Mouse (Mus musculus): ENCODE measurements at regions not wholly inside any gene's neighbourhood (a gene's known extent, or its start where the extent isn't known, plus 50 kb on each side); places are given as distances from the start of the nearest gene placed in this dataset.

GRCm38 (mm10) chr7:40245188-40245587 lies 652.9 kb upstream of the Vstm2b start:
- 85% methylated on average over 8 of the region's 8 CpGs for WGBS
- DNase-seq (ENCODE audit: low read depth, low spot score), result no peak

DNA sequence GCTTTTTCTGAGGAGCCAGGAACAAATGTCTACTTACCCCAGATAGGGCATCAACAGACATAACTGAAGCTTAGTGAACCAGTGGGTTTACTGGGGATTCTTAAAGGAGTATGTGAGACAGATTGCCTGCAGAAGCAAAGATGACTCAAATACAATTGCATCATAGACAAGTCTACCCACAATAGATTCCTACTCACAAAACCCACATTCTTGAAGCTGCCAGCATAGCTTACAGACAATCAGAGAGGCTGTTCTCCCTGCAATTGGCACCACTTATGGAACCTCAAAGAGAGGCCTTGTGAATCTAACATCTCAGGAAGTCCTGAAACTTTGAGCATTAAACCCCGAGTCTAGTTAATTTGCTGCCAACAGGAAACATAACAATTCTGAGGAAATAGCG lies 649.6 kb upstream of the Vstm2b start:
- 75% methylated on average over 2 of the region's 2 CpGs for WGBS
- DNase-seq (ENCODE audit: low read depth, low spot score), result no peak

DNA sequence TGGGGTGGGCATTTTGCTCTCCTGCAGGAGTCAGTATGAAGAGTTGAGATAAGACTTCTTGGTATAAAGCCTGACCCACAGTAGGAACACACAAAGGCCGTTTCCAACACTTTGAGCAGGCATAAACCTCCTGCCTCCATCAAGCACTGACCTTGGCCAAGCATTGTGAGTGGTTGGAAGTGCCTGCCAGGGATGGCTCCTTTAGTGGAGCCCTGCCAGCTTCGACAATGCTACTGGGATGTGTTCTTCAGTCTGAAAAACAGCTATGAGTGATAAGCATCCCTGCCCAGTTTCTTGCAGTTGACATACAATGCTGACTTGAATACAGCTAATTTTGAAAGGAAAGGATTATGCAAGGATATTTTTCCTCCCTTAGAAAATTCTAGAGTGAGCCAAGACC lies 644.6 kb upstream of the Vstm2b start:
- no peak for DNase-seq (ENCODE audit: low read depth, low spot score)
- WGBS, result 34% methylated on average over 2 of the region's 2 CpGs

GRCm38 (mm10) chr7:40257733-40258376 lies 640.3 kb upstream of the Vstm2b start:
- 59% methylated on average over 1 of the region's 1 CpGs for WGBS
- DNase-seq (ENCODE audit: low read depth, low spot score), result no peak

- DNase-seq (ENCODE audit: low read depth, low spot score), result no peak
- 55% methylated on average over 6 of the region's 6 CpGs for WGBS
Observed at GRCm38 (mm10) chr7:40258377-40258739, 639.8 kb upstream of the Vstm2b start.

GRCm38 (mm10) chr7:40273459-40274072 lies 624.6 kb upstream of the Vstm2b start:
- 19% methylated on average over 2 of the region's 2 CpGs for WGBS
- no peak for DNase-seq (ENCODE audit: low read depth, low spot score)

DNA sequence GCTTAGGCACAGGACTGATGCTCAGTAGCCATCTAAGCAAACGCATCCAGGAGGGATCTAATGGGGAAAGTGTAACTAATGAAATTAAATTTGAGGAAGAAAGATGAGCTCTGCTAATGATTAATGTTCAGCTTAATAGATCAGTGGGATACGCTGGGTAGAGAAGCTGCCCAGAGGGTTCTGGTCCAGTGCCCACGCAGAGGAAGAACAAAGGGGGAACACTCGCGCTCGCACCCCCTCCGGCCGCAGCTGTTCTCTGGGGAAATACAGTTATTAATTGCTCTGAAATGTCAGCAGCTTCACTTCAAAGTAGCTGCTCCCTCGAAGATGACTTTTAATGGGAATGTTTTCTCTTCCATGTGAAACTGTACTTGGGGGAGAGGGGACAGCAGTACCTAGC lies 623.0 kb upstream of the Vstm2b start:
- 83% methylated on average over 9 of the region's 9 CpGs for WGBS
- no peak for DNase-seq (ENCODE audit: low read depth, low spot score)

DNA sequence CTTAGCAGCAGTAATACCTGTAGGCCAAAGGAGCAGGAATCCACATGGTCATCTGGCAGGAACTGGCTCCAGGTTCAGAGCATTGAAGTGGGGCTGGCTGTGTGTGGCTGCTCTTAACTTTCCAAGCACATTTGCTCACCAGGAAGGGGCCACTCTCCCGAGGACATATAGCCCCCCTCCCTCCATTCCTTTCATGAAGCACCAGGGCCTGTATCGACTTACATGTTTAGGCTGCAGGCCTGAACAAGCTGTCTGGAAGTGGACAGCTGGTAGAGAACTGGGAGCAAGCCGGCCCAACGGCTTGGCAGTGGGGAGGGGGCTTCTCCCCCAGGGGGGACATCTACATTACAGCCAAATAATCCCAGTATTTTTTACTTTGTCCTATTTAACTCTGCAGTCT lies 622.5 kb upstream of the Vstm2b start:
- WGBS, result 47% methylated on average over 4 of the region's 4 CpGs
- no peak for DNase-seq (ENCODE audit: low read depth, low spot score)

GRCm38 (mm10) chr7:40276116-40276515 lies 622.0 kb upstream of the Vstm2b start:
- 36% methylated on average over 5 of the region's 5 CpGs for WGBS
- DNase-seq (ENCODE audit: low read depth, low spot score), result no peak

- no peak for DNase-seq (ENCODE audit: low read depth, low spot score)
- 80% methylated on average over 3 of the region's 3 CpGs for WGBS
Observed at GRCm38 (mm10) chr7:40290166-40290565, 608.0 kb upstream of the Vstm2b start.

DNA sequence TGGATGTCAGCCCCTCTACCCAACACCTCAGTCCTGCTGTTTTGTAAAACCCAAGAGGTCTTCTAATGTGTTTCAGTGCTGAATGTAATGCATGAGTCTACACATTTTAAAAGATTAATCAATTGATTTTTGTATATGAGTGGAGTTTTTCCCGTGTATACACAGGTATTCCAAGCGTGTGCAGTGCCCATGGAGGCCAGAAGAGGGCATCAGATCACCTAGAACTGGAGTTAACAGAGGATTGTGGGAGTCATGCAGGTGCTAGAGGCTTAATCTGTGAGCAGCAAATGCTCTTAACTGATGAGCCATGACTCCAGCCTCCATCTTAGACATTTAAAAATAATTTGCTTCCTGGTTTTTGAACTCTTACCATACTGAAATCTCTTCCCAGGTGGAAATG lies 587.6 kb upstream of the Vstm2b start:
- DNase-seq (ENCODE audit: low read depth, low spot score), result no peak
- 25% methylated on average over 2 of the region's 2 CpGs for WGBS

DNA sequence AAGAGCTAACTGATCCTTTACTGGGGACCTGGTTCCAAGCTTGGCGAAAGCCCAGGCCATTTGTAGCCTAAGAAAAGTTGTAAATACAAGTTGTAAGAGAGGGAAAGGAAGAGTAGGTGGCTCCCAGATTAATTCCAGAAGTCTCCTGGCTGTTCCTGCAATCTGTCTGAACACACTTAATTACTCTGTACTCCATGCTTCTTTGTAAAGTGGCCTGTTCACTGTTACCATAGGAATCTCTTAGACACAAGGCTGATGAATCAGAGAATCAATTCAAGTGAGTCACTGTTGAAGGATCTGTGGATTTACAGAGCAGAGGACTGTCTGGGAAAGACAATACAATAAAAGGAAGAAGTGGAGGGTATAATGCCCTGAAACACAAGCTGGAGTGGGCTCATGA lies 577.0 kb upstream of the Vstm2b start:
- no peak for DNase-seq (ENCODE audit: low read depth, low spot score)
- 52% methylated on average over 1 of the region's 1 CpGs for WGBS

DNA sequence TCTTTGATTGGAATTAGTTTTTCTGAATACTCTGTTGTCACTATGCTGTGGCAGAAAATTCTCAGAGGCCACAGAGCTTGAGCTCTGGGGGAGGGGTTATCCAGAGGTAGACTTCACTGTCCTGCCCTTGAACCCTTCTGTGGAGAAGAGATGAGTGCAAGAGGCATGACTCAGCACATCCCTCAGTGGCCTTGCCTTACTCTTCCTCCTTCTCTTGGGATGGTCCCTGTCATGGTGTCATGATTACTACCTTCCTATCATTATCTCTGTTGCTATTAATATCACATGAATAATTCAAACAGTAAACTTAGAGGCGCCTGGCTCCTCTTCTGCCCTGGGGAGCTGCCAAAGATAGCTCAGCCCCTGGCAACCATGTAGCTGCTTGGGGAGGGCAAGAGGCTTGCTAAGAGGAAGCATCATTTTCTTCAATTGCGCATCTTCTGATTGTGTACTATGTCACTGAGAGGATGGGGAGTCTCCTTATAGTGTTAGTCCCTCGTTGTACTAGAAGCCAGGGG lies 572.9 kb upstream of the Vstm2b start:
- DNase-seq (ENCODE audit: low read depth, low spot score), result no peak
- WGBS, result 78% methylated on average over 3 of the region's 3 CpGs

DNA sequence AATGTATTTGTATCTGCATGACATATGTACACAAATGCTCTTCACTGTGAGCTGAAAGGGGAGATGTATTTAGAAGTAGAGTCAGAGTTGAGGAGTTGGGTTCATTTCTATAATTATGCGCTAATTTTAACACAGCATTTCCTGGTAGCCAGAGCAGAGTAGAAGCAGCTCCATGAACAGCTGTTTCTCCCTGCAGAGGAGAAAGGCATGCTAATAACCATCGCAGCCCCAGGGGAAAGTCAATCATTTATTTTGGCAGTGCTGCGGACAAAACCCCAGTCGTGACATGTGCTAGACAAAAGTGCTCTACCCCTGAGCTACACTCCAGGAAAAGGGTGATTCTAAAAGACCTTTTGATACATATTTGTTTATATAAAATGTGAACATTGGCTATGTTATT lies 565.7 kb upstream of the Vstm2b start:
- DNase-seq (ENCODE audit: low read depth, low spot score), result no peak
- WGBS, result 36% methylated on average over 4 of the region's 4 CpGs

DNA sequence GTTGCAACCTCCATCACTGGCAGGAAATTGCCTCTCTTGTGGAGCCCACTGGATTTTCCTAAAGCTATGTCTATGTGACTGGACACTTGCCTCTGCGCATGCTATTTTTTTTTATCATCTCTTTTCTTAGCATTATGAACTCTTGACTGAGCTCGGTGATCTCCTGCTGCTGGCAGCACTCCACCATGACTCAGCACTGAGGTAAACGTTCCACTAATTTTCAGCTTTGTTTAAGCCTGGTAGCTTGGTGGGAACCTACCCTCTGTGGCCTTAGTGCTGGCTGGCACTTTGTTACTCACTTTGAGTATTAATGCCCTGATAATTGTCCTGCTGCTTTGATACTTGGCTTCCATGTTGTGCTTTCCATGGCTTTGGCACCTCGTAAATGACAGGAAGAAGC lies 545.8 kb upstream of the Vstm2b start:
- 48% methylated on average over 4 of the region's 4 CpGs for WGBS

GRCm38 (mm10) chr7:40362719-40363118 lies 535.4 kb upstream of the Vstm2b start:
- 19% methylated on average over 2 of the region's 2 CpGs for WGBS
- no peak for DNase-seq (ENCODE audit: low read depth, low spot score)

More for the DNA sequence above, 545.8 kb upstream of the Vstm2b start:
- DNase-seq (ENCODE audit: low read depth, low spot score), result no peak

DNA sequence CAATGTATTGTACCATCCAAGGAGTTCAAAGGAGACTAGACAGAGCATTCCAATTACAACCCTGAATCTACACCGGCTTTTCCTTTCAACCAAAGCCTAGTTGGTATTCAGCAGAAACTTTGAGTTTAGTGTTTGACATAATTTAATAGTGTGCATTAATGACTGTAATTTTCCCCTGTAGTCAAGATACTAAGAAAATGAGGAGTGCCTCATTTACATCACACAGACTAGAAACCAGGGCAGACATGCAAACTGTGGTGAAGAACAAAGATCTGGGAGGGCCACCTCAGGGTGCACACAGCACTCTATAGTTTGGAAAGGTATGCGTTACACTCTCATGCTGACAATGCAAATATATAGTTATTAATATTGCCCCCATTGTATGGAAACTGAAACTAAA lies 525.4 kb upstream of the Vstm2b start:
- no peak for DNase-seq (ENCODE audit: low read depth, low spot score)
- WGBS, result 88% methylated on average over 2 of the region's 2 CpGs

DNA sequence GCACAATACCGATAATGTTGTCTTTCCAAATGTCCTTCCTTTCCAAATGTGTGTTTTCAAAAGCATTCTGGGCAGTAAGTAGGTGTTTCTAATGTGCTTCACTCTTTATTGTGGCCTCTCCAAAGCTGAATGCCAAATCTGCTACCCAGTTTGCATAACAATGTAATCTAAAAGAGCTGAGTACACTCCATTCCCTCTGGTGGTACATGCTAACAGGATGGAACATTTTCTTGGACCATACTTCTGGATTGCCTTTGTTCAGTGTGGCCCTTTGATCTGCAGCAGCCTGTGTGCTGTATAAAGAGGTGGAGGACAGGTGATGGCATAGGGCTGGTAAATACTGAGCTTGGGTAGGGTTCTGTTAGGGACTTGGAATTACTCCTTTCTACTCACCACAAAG lies 520.3 kb upstream of the Vstm2b start:
- WGBS, result 90% methylated on average over 1 of the region's 1 CpGs
- no peak for DNase-seq (ENCODE audit: low read depth, low spot score)

DNA sequence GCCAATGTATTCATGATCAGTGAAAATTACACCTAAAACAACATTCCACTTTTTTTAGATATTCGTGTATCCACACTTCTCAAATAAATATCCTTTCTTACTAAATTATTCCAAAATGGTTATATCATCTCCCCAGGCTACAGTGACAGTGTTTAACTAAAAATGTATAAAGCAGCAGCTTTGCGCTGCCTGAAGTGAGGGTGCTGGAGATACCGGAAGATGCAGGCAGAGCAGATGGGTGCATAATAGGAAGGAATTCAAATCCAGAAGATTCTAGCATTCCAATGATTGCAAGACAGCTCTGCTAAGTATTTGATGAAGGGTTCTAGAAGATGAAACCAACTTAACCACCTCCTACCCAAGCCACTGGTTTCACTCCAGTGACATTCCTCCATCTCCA lies 516.9 kb upstream of the Vstm2b start:
- no peak for DNase-seq (ENCODE audit: low read depth, low spot score)
- WGBS, result 87% methylated on average over 3 of the region's 3 CpGs

DNA sequence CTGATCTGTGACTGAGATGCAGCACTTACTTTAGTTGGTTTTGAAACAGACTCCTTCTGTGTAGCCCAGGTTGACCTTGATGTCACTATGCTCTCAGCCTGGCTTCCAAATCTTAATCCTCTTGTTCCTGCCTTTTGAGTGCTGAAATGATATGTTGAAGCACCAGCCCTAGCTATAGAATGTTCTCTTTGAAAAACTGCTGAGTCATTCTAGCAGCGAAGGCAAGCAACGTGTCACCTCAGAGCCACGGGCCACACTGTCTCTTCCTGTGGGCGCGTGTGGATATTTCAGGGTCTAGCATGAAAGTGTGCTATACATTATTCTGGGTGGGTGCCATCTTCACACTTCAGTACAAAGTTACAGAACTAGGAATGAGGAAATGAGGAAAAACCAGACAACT lies 510.0 kb upstream of the Vstm2b start:
- DNase-seq (ENCODE audit: low read depth, low spot score), result no peak
- 79% methylated on average over 5 of the region's 5 CpGs for WGBS

DNA sequence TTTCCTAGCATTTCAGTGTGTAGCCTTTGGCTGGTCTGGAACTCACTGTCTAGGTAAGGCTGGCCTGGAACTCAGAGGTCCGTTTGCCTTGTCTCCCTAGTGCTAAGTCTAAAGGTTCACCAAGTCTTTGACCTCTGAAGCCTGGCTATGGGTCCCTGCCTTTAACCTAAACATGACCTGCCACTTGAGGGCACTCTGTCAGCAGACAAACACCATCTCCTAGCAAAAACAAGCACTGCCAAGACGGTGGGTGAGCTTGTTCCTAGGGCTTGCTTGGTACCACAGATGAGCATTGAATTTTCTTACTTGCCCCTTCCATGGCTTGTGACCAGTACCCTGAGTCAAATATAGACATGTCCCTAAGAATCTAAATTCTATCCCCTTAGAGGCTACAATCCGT lies 508.3 kb upstream of the Vstm2b start:
- WGBS, result 35% methylated on average over 3 of the region's 3 CpGs
- no peak for DNase-seq (ENCODE audit: low read depth, low spot score)

- 33% methylated on average over 3 of the region's 3 CpGs for WGBS
- DNase-seq (ENCODE audit: low read depth, low spot score), result no peak
Observed at GRCm38 (mm10) chr7:40390927-40391326, 507.2 kb upstream of the Vstm2b start.

Data from large intestine, adult 2 months (tissue).